Mouse (Mus musculus) midbrain, embryonic 12.5 days (tissue): Measurements from ENCODE around the gene Hmcn2. TPM values are rescaled to one million over a fixed set of nuclear protein-coding genes. Genes with fewer than 3 reads are reported as not detected.
A peak's percentile ranks its signal among the peaks of the same experiment; 100 is the strongest.

Experiments used
- ATAC-seq: fragments of 200-750 bp; cut with Nextera tagmentation; 2 replicates; pipeline ENCODE4 v1.8.0; 2017; ENCODE audit warnings: low read depth, moderate TSS enrichment, moderate library complexity; ENCODE audit not compliant: low FRiP score
- H3K27ac ChIP-seq: fragments of 300-500 bp; sonication (generic); replicated peaks from 2 replicates; pipeline ENCODE4 v1.5.1; 2016; ENCODE audit warnings: mild to moderate bottlenecking
- H3K27me3 ChIP-seq: fragments of 300-500 bp; sonication (generic); 2 replicates; pipeline ENCODE4 v1.6.1; 2016; ENCODE audit warnings: mild to moderate bottlenecking
- H3K36me3 ChIP-seq: fragments of 300-500 bp; sonication (generic); 2 replicates; pipeline ENCODE4 v1.6.1; 2016
- H3K4me1 ChIP-seq: fragments of 300-500 bp; sonication (generic); 2 replicates; pipeline ENCODE4 v1.6.1; 2016
- H3K4me2 ChIP-seq: fragments of 300-500 bp; sonication (generic); replicated peaks from 2 replicates; pipeline ENCODE4 v1.6.1; 2016; ENCODE audit warnings: mild to moderate bottlenecking, moderate library complexity
- H3K4me3 ChIP-seq: fragments of 300-500 bp; sonication (generic); 2 replicates; pipeline ENCODE4 v1.5.1; 2016; ENCODE audit warnings: mild to moderate bottlenecking
- H3K9ac ChIP-seq: fragments of 300-500 bp; sonication (generic); replicated peaks from 2 replicates; pipeline ENCODE4 v1.6.1; 2016; ENCODE audit warnings: mild to moderate bottlenecking, moderate library complexity
- H3K9me3 ChIP-seq: fragments of 300-500 bp; sonication (generic); 2 replicates; pipeline ENCODE4 v1.6.1; 2016; ENCODE audit warnings: mild to moderate bottlenecking
- WGBS: fragments of 180-500 bp; shearing (Covaris S2); methylation state at CpG from one replicate; pipeline ENCODE4 v1.1.7; 2016; 5-methylcytosine and 5-hydroxymethylcytosine counted together
- polyA plus RNA-seq: library from polyadenylated mRNA; unstranded; fragments of >200 nt; fragmentation: Nextera tagmentation; extraction: Ambion mirVana; gene quantifications from 2 replicates; pipeline ENCODE4 v1.2.1, GENCODE M21; 2016

Gene Hmcn2
- polyA plus RNA-seq, 1 experiment from 2014 or later: 0.09 TPM

DNA sequence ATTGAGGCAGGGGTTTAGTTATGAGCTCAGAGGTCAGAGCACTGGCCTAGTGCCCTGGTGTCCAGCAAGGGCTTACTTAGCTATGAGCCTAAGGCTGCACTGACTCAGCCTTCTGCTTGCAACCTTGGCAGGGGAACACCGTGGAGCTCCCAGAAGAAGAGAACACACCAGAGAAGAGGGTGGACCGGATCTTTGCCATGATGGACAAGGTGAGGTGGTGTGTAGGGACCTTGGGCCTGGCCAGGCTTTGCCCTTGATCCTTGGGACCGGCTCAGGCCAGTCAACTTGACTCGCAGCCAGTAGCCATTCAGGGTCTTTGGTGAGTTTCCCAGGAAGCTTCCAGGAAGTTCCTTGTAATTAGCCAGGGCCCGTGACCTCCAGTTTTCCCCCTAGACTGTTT is 29.7 kb upstream of the Hmcn2 start:
- H3K27ac ChIP-seq: no peak overlapping the region
- WGBS: 95% methylated on average over 5 of the region's 5 CpGs
- no peaks in the 10 kb centered on the region for H3K27me3 ChIP-seq
- ATAC-seq: no peak
- no peaks in the 10 kb centered on the region for H3K4me1 ChIP-seq
- H3K9me3 ChIP-seq: no peaks in the 10 kb centered on the region
- peaks cover 85% of the 10 kb centered on the region for H3K36me3 ChIP-seq
- H3K4me3 ChIP-seq: no peak overlapping the region
- H3K4me2 ChIP-seq: no peak overlapping the region
- no peak overlapping the region for H3K9ac ChIP-seq

DNA sequence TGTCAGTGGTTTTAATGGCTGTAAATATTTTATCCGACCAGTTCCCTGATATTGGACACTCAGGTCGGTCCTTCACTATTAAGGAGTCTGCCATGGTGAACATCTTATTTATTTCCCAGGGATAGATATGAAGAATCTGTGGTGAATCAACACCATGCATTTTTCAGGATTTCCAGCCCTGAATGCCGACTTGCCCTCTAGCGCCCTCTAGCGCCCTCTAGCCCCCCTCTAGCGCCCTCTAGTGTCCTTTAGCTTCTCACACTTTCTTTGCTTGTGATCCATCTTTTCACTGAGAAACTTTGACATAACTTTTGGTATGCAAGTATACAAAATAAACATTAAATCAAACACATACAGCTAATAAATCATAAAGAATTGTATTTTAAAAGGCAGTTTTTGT is 22.8 kb upstream of the Hmcn2 start:
- Histone ChIP-seq H3K9me3 (no peaks in the 10 kb centered on the region), H3K27me3 (no peaks in the 10 kb centered on the region), H3K4me1 (no peaks in the 10 kb centered on the region), H3K4me3 (no peak overlapping the region), H3K27ac (no peak overlapping the region), H3K36me3 (peaks cover 58% of the 10 kb centered on the region), H3K4me2 (no peak overlapping the region), H3K9ac (no peak overlapping the region)
- WGBS: 7% methylated on average over 6 of the region's 6 CpGs
- no peak for ATAC-seq

DNA sequence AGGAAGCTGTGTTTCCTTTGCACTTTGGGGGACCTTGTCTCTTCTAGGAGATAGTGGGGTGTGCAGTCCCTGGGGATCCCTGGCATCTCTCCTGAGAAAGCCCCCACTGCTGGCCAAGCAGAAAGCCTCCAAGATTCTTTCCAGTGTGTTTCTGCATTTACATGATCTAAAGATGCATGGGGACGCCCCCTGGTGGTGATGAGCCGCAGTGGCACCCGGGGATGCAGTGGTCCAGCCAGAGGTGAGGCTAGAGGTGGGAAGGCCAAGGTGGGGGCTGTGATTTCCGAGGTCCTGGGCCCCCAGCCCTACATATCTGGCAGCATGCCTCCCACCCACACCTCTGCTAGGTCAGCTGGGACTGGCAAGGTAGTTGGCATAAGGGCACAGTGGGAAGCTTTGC is 19.2 kb upstream of the Hmcn2 start:
- Histone ChIP-seq H3K4me1 (peaks cover 9% of the 10 kb centered on the region), H3K9me3 (no peaks in the 10 kb centered on the region), H3K27me3 (no peaks in the 10 kb centered on the region; the same call in 1 of the 2 replicates), H3K27ac (no peak overlapping the region), H3K9ac (no peak overlapping the region), H3K36me3 (peaks cover 23% of the 10 kb centered on the region), H3K4me2 (no peak overlapping the region), H3K4me3 (no peak overlapping the region)
- no peak for ATAC-seq
- WGBS: 1% methylated on average over 4 of the region's 4 CpGs

DNA sequence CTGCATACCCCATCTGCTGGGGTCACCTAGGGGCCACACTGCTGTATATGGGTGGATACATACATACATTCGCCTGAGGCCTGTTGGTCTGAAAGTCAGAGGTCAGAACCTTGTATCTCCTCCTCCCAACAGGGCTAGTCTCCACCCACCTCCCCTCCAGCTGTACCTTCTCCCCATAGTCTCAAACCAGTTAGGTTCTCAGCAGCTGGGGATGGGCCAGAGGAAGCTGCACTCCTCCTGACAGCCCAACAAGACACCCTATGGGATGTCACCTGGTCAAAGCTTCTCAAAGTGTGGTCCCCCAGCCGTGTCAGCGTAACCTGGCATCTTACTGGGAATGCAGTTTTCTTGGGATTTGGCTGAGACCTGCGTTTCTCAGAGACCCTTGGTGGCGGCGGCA is 17.8 kb upstream of the Hmcn2 start:
- 85% methylated on average over 6 of the region's 6 CpGs for WGBS
- H3K4me3 ChIP-seq: no peak overlapping the region
- H3K4me1 ChIP-seq: peaks cover 9% of the 10 kb centered on the region
- H3K27ac ChIP-seq: no peak overlapping the region
- ATAC-seq: no peak
- H3K27me3 ChIP-seq: no peaks in the 10 kb centered on the region; the same call in 1 of the 2 replicates
- no peak overlapping the region for H3K4me2 ChIP-seq
- H3K9ac ChIP-seq: no peak overlapping the region
- no peaks in the 10 kb centered on the region for H3K9me3 ChIP-seq
- peaks cover 18% of the 10 kb centered on the region; the same call in 1 of the 2 replicates for H3K36me3 ChIP-seq

DNA sequence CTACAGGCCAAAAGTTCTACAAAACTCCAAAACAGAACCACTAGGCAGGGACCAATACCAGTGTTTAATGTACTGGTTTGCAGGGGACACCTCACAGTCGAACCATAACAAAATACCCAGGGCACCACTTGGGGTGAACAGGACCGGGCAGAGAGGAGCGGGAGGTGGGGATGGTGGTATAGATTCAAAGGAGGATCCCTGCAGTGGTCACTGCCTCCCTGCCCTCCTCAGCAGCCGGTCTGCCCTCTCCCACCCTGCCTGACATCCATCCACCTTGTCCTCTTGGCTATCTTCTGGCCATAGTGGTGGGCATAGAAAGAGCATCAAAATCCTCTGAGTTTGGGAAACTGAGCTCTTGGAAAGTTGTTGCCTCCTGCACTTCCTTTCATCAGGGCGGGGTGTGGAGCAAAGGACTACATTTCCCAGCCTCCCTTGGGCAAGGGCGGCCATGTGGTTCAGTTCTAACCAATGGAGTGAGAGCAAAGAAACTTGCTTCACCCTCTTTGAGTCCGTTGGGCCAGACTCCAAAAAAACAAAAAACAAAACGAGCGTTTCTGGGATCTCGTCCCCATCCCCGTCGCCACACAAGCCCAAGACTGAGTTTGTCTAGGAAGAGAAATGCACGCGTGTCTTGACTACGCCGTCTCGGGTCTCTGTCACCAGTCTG is 16.5 kb upstream of the Hmcn2 start:
- Histone ChIP-seq H3K4me1 (peaks cover 9% of the 10 kb centered on the region), H3K9ac (peak overlapping the region; percentile 50), H3K36me3 (0 out of 2 replicates have a peak, but pooled peaks cover 11% of the 10 kb centered on the region), H3K27ac (no peak overlapping the region), H3K4me3 (peak overlapping the region; percentile 47), H3K4me2 (peak overlapping the region; percentile 56), H3K27me3 (no peaks in the 10 kb centered on the region; the same call in 1 of the 2 replicates), H3K9me3 (no peaks in the 10 kb centered on the region)
- 1% methylated on average over 17 of the region's 17 CpGs for WGBS
- peak; percentile 84 for ATAC-seq

DNA sequence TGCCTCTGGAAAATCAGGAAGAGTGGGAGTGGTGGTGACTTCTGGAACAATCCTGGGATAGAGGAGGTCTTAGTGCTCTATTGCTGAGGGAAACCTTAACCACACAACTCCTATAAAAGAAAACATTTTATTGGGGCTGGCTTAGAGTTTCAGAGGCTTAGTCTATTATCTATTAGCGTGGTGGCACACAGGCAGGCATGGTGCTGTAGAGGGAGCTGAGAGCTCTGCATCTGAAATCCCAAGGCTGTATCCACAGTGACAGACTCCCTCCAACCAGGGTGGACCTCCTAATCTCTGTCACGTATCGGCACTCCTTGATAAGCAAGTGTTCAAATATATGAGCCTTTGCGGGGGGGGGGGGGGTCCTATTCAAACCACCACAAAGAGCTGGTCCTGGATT is 15.4 kb upstream of the Hmcn2 start:
- Histone ChIP-seq H3K4me3 (peak overlapping the region; percentile 47; the same call in 1 of the 2 replicates), H3K9ac (no peak overlapping the region), H3K4me1 (peaks cover 9% of the 10 kb centered on the region), H3K36me3 (0 out of 2 replicates have a peak, but pooled peaks cover 4% of the 10 kb centered on the region), H3K27ac (no peak overlapping the region), H3K9me3 (no peaks in the 10 kb centered on the region), H3K4me2 (peak overlapping the region; percentile 56), H3K27me3 (no peaks in the 10 kb centered on the region; the same call in 1 of the 2 replicates)
- WGBS: 38% methylated on average over 4 of the region's 4 CpGs
- ATAC-seq: no peak

DNA sequence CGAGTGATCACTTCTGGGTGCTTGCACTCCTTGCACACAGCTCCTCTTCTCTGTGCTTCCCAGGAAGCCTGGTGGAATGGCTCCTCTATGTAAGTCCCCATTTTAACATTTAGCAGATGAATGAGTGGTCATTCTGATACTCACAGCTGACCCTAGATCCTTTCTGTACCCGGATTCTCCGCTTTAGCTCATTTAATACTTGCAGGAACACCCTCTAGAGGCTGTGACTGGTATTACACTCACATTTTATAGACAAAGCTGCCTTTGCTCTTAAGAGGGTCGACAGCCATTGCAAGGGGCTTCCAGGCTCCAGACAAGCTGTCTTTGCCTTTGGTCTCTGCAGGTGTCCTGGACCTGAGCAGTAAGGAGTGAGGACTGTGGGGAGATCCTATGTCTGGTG is 14.9 kb upstream of the Hmcn2 start:
- Histone ChIP-seq H3K9ac (no peak overlapping the region), H3K4me1 (peaks cover 9% of the 10 kb centered on the region), H3K27ac (no peak overlapping the region), H3K27me3 (no peaks in the 10 kb centered on the region; the same call in 1 of the 2 replicates), H3K9me3 (no peaks in the 10 kb centered on the region), H3K4me2 (peak overlapping the region; percentile 56; the same call in 1 of the 2 replicates), H3K4me3 (no peak overlapping the region), H3K36me3 (no peaks in the 10 kb centered on the region)
- 27% methylated on average over 4 of the region's 4 CpGs for WGBS
- no peak for ATAC-seq

DNA sequence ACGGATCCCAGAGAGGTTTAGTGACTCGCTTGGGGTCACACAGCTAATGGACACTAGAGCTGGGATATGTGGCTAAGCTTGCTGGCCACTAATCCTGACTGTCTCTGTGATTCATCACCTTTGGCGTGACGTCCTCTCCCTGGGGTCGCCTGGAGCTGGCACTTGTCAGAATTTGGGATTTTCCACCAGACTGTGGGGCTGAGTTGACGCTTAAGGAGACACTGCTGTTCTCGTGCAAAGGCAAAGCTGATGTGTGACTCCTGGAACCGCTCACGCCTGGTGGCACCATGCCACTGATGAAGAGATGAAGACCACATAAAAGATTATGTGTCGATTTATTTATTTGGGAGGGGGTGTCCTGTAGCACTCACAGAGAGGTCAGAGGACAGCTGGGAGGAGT is 14.2 kb upstream of the Hmcn2 start:
- Histone ChIP-seq H3K9ac (no peak overlapping the region), H3K4me2 (no peak overlapping the region), H3K4me1 (peaks cover 9% of the 10 kb centered on the region), H3K27me3 (no peaks in the 10 kb centered on the region; the same call in 1 of the 2 replicates), H3K36me3 (no peaks in the 10 kb centered on the region), H3K27ac (no peak overlapping the region), H3K9me3 (no peaks in the 10 kb centered on the region), H3K4me3 (no peak overlapping the region)
- ATAC-seq: no peak
- WGBS: 80% methylated on average over 10 of the region's 10 CpGs

DNA sequence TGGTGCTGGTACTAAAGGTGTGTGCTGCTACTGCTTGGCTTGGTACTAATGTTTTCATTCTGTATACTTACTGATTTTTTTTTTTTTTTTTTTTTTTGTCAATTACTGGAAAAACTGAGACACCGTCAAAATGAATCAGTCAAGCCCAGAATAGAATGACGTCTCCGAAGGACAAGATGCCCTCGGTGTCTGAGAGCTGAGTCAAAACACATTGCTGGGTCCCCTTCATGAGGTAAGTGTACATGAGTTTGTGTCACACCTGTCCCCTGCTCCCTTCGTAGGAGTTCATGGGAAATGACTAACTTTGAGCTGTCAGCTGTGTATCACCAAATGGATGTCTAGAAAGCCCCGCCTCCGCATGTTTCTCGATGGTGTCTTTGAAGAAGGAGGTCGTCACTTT is 11.0 kb upstream of the Hmcn2 start:
- Histone ChIP-seq H3K27ac (no peak overlapping the region), H3K9me3 (no peaks in the 10 kb centered on the region), H3K4me3 (no peak overlapping the region), H3K9ac (no peak overlapping the region), H3K27me3 (no peaks in the 10 kb centered on the region), H3K4me1 (peaks cover 5% of the 10 kb centered on the region), H3K4me2 (no peak overlapping the region), H3K36me3 (no peaks in the 10 kb centered on the region)
- 83% methylated on average over 9 of the region's 9 CpGs for WGBS
- ATAC-seq: no peak

DNA sequence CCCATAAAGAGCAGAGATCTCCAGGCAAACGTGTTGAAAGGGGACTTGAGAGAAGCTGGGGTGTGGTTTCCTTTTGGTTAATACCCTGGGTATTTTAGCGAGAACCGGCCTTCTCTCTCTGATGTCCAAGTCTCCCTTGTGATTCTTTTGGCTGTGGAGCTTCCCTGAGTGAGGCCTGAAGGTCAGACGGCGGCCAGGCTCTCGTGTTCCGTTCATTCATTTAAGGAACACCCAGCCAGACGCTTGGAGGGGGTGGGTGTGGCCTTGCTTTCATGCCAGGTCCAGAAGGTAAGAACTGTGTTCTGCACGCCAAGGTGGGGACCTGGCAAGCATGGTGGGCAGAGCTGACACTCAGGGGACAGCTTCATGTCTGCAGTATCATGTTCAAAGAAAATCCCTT is 10.0 kb upstream of the Hmcn2 start:
- Histone ChIP-seq H3K4me3 (no peak overlapping the region), H3K4me2 (no peak overlapping the region), H3K9ac (no peak overlapping the region), H3K27me3 (no peaks in the 10 kb centered on the region), H3K36me3 (no peaks in the 10 kb centered on the region), H3K9me3 (no peaks in the 10 kb centered on the region), H3K27ac (no peak overlapping the region), H3K4me1 (no peaks in the 10 kb centered on the region)
- 84% methylated on average over 9 of the region's 9 CpGs for WGBS
- ATAC-seq: no peak

DNA sequence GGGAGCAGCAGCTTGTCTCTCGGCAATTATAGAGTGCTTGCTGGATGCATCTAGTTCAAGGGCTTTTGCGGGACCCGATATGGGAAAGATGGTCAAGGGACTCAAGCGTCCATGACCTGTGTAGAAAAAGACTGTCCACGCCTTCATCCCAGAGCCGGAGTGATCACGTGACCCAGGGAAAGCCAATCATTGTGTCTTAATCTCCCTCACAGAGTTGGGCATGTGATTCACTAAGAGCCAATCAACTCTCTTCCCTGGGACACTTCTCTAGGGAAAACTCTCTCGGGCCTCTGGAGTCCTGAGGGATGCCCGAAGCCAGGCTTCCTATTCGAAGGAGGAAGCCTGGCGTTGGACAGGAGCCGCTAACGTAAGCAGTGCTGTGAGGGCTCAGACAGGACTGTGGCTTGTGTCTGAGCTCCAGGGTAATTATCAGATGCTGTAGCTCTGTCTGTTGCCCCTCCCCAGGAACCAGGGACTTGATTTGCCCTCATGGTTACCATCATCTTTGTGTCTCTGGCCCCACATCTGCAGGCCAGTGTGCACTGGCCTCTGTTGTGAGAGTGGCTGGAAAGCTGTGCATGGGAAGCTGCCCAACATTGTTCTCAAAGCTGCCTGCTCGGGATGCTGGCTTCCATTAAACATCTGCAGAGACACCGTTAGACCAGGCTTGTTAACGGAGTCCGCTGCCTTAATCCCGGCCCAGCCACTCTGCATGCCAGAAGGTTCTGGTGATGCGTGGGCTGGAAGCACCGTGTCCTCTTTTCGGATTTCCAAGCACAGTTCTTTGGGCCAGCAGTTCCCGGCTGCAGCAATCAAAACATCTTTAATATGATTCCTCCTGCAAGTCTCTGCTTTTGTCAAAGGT is 9.2 kb upstream of the Hmcn2 start:
- Histone ChIP-seq H3K9me3 (no peaks in the 10 kb centered on the region), H3K9ac (no peak overlapping the region), H3K27ac (no peak overlapping the region), H3K27me3 (no peaks in the 10 kb centered on the region), H3K36me3 (no peaks in the 10 kb centered on the region), H3K4me3 (no peak overlapping the region), H3K4me2 (no peak overlapping the region), H3K4me1 (no peaks in the 10 kb centered on the region)
- no peak for ATAC-seq
- 78% methylated on average over 22 of the region's 22 CpGs for WGBS

DNA sequence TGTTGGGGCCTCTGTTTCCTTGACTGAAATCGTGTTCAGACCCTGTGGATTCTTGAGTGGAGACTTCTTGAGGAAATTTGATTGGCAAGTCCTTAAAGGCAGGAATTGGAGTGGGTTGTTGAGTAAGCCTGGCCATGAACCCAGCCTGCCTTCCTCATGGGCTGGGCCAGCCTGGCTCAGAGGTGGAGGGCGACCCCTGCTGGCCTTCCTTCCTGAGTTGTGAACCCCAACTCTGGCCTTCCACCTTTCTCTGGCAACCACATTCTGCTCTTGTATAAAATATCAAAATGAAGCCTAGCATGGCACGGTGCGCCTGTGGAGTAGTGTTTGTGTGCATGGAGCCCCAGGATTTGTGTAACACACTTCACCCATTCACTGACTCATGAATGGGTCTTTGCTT is 8.5 kb upstream of the Hmcn2 start:
- H3K9ac ChIP-seq: no peak overlapping the region
- no peak for ATAC-seq
- no peaks in the 10 kb centered on the region for H3K4me1 ChIP-seq
- H3K27me3 ChIP-seq: no peaks in the 10 kb centered on the region
- H3K36me3 ChIP-seq: no peaks in the 10 kb centered on the region
- no peak overlapping the region for H3K4me2 ChIP-seq
- H3K9me3 ChIP-seq: no peaks in the 10 kb centered on the region
- H3K27ac ChIP-seq: no peak overlapping the region
- WGBS: 53% methylated on average over 4 of the region's 4 CpGs
- H3K4me3 ChIP-seq: no peak overlapping the region
